Mouse (Mus musculus) kidney, adult 11 months (tissue): ENCODE results near the gene Olfr937.

Experiments used
- DNase-seq: peaks from one replicate; pipeline ENCODE4 v3.0.0; 2022

The Olfr937 gene

GRCm38 (mm10) chr9:39064851-39065250 is at the start of gene Olfr937:
Gene Olfr937, minus strand, starts transcription at chr9:39064951.
- DNase-seq = no peak

- no peak for DNase-seq
Measured at GRCm38 (mm10) chr9:39078787-39079186, 14.0 kb upstream of the Olfr937 start, which contains the start of gene Olfr938. Gene Olfr938, minus strand, starts transcription at chr9:39078887.

- no peak for DNase-seq
Measured at GRCm38 (mm10) chr9:39023277-39023676, 41.5 kb downstream of the Olfr937 start, which contains the start of gene Olfr146. Gene Olfr146, minus strand, starts transcription at chr9:39023377.
